Mouse (Mus musculus) forebrain, embryonic 13.5 days (tissue): ENCODE measurements at regions not wholly inside any gene's neighbourhood (a gene's known extent, or its start where the extent isn't known, plus 50 kb on each side); places are given as distances from the start of the nearest gene placed in this dataset.
"Not testable (repeated sequence)": the region's sequence is repeated elsewhere in the genome, so short reads cannot be mapped to it uniquely, and the experiment has no call there.

ENCODE experiments used
- ATAC-seq: fragments of 200-750 bp; cut with Nextera tagmentation; 2 replicates; pipeline ENCODE4 v1.8.0; 2017
- H3K27ac ChIP-seq: fragments of 300-500 bp; sonication (generic); 2 replicates; pipeline ENCODE4 v1.5.1; 2015; ENCODE audit warnings: inconsistent platforms, mild to moderate bottlenecking, moderate library complexity
- H3K27me3 ChIP-seq: fragments of 300-500 bp; sonication (generic); 2 replicates; pipeline ENCODE4 v1.6.1; 2015; ENCODE audit warnings: mild to moderate bottlenecking, inconsistent platforms
- H3K36me3 ChIP-seq: fragments of 300-500 bp; sonication (generic); 2 replicates; pipeline ENCODE4 v1.6.1; 2015; ENCODE audit warnings: mild to moderate bottlenecking, inconsistent platforms; ENCODE audit not compliant: poor library complexity, severe bottlenecking
- H3K4me1 ChIP-seq: fragments of 300-500 bp; sonication (generic); 2 replicates; pipeline ENCODE4 v1.6.1; 2015; ENCODE audit warnings: inconsistent platforms
- H3K4me2 ChIP-seq: fragments of 300-500 bp; sonication (generic); 2 replicates; pipeline ENCODE4 v1.6.1; 2015; ENCODE audit warnings: inconsistent platforms, mild to moderate bottlenecking, moderate library complexity
- H3K4me3 ChIP-seq: fragments of 300-500 bp; sonication (generic); 2 replicates; pipeline ENCODE4 v1.5.1; 2015; ENCODE audit warnings: mild to moderate bottlenecking, inconsistent platforms
- H3K9ac ChIP-seq: fragments of 300-500 bp; sonication (generic); 2 replicates; pipeline ENCODE4 v1.6.1; 2015; ENCODE audit warnings: mild to moderate bottlenecking, inconsistent platforms
- H3K9me3 ChIP-seq: fragments of 300-500 bp; sonication (generic); replicated peaks from 2 replicates; pipeline ENCODE4 v1.6.1; 2016; ENCODE audit warnings: inconsistent platforms
- WGBS: fragments of 180-500 bp; shearing (Covaris S2); methylation state at CpG from one replicate; pipeline ENCODE4 v1.1.7; 2015; 5-methylcytosine and 5-hydroxymethylcytosine counted together

DNA sequence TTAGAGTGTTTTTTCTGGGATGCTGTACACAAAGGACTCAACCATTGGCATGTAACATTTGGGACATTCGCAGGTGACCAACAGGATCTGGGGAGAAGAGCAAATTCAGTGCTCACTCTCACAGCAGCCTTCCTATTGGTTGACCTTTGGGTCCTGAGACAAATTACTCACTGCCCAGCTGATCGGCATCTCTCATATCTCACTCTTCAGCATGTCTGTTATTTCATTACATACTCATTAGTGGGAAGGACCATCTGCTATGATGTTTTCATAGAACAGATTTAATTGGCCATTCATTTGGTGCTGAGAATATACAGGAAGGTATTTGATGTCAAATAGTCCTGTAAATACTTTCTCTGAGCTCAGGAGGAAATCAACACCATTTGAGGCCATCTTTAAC is 170.5 kb upstream of the Pmfbp1 start:
- Histone ChIP-seq H3K4me2 (no peak overlapping the region), H3K4me3 (no peak overlapping the region), H3K9ac (no peak overlapping the region), H3K36me3 (no peaks in the 10 kb centered on the region), H3K4me1 (0 out of 2 replicates have a peak, but pooled peaks cover 3% of the 10 kb centered on the region), H3K27me3 (no peaks in the 10 kb centered on the region), H3K9me3 (no peaks in the 10 kb centered on the region), H3K27ac (no peak overlapping the region)
- ATAC-seq, result no peak
- WGBS, result 62% methylated on average over 2 of the region's 2 CpGs

- Histone ChIP-seq H3K4me2 (no peak overlapping the region), H3K9me3 (no peaks in the 10 kb centered on the region), H3K27me3 (no peaks in the 10 kb centered on the region), H3K4me3 (no peak overlapping the region), H3K4me1 (0 out of 2 replicates have a peak, but pooled peaks cover 3% of the 10 kb centered on the region), H3K9ac (no peak overlapping the region), H3K36me3 (no peaks in the 10 kb centered on the region), H3K27ac (no peak overlapping the region)
- no peak for ATAC-seq
- 79% methylated on average over 9 of the region's 9 CpGs for WGBS
Observed at GRCm38 (mm10) chr8:109324241-109324640, 169.6 kb upstream of the Pmfbp1 start.

- Histone ChIP-seq H3K27ac (0 out of 2 replicates have a peak overlapping the region, but pooled peaks have one; percentile 42), H3K4me3 (no peak overlapping the region), H3K9ac (no peak overlapping the region), H3K36me3 (no peaks in the 10 kb centered on the region), H3K4me1 (peaks cover 29% of the 10 kb centered on the region), H3K27me3 (no peaks in the 10 kb centered on the region), H3K9me3 (no peaks in the 10 kb centered on the region), H3K4me2 (no peak overlapping the region)
- 0 out of 2 replicates have a peak, but pooled peaks have one; percentile 27 for ATAC-seq
- 26% methylated on average over 7 of the region's 7 CpGs for WGBS
Observed at GRCm38 (mm10) chr8:109336203-109336602, 157.6 kb upstream of the Pmfbp1 start.

GRCm38 (mm10) chr8:109338220-109338835 is 155.5 kb upstream of the Pmfbp1 start:
- H3K9me3 ChIP-seq, result no peaks in the 10 kb centered on the region
- H3K27ac ChIP-seq, result no peak overlapping the region; the same call in 1 of the 2 replicates
- no peak for ATAC-seq
- H3K9ac ChIP-seq, result peak overlapping the region; percentile 37
- no peaks in the 10 kb centered on the region for H3K36me3 ChIP-seq
- H3K27me3 ChIP-seq, result no peaks in the 10 kb centered on the region
- peak overlapping the region; percentile 54 for H3K4me2 ChIP-seq
- peaks cover 29% of the 10 kb centered on the region for H3K4me1 ChIP-seq
- WGBS, result 25% methylated on average over 14 of the region's 14 CpGs
- peak overlapping the region; percentile 17 for H3K4me3 ChIP-seq

DNA sequence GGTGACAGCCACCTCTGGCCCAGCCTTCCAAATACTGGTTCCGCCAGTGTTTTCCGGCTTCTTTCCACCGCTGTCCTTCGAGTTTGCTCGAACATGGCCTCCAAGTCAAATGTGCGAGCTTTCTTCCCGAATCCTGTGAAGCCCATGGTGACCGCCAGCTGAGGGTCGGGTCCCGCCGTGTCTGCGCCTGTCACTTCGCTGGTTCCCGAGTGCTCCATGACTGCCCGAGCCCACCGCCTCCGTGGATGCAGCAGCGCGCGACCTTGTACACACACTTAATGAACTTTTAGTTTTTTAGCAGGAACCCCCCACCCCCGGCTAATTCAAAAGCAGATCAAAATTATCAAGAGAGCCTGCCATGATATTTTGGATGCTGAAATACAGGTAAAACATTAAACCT is 153.2 kb upstream of the Pmfbp1 start:
- not testable (repeated sequence) for H3K27ac ChIP-seq, ATAC-seq, H3K4me3 ChIP-seq, H3K9me3 ChIP-seq, H3K27me3 ChIP-seq, H3K36me3 ChIP-seq, H3K4me2 ChIP-seq, H3K9ac ChIP-seq
- WGBS, result 94% methylated on average over 21 of the region's 21 CpGs
- H3K4me1 ChIP-seq, result peaks cover 29% of the 10 kb centered on the region

- Histone ChIP-seq H3K9ac (no peak overlapping the region), H3K9me3 (no peaks in the 10 kb centered on the region), H3K4me1 (peaks cover 44% of the 10 kb centered on the region), H3K4me2 (no peak overlapping the region), H3K4me3 (no peak overlapping the region), H3K27ac (no peak overlapping the region), H3K27me3 (no peaks in the 10 kb centered on the region), H3K36me3 (no peaks in the 10 kb centered on the region)
- 94% methylated on average over 9 of the region's 9 CpGs for WGBS
- ATAC-seq, result no peak
Observed at GRCm38 (mm10) chr8:109355168-109355567, 138.7 kb upstream of the Pmfbp1 start.

GRCm38 (mm10) chr8:109359396-109360051 is 134.3 kb upstream of the Pmfbp1 start:
- H3K27me3 ChIP-seq, result no peaks in the 10 kb centered on the region
- peak overlapping the region; percentile 46; the same call in 1 of the 2 replicates for H3K9ac ChIP-seq
- H3K27ac ChIP-seq, result peak overlapping the region; percentile 92
- no peaks in the 10 kb centered on the region for H3K36me3 ChIP-seq
- WGBS, result 8% methylated on average over 16 of the region's 16 CpGs
- H3K9me3 ChIP-seq, result no peaks in the 10 kb centered on the region
- H3K4me1 ChIP-seq, result peaks cover 38% of the 10 kb centered on the region
- peak overlapping the region; percentile 18 for H3K4me3 ChIP-seq
- peak overlapping the region; percentile 65 for H3K4me2 ChIP-seq
- ATAC-seq, result peak; percentile 69

DNA sequence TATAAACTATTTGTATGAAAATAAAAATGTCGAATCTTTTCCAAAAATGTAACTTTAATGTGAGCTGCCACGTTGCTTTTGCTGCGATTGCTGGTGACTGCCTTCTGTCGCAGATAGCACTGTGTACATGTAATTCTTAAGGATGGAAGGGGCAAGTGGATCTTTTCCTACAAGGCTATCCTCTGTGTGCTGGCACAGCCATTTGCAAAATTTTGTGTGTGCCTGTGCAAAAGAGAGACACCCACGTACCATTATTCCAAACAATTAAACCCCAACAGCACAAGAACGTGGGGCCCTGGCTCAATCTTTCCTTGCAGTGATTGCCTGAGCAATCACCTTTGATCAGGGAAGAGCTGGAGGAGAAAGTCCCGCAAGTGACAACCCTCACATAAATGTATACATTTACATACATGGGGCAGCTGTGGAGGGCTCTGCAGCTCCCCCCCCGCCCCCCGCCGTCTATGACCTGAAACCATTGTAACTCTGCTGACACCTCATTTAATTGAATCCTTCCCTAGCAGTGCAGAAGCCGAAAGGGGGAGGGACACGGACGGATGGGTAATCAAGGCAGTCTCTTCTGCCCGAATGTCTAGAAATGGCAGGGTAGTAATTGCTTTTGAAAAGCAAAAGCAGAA is 133.6 kb upstream of the Pmfbp1 start:
- 8% methylated on average over 14 of the region's 14 CpGs for WGBS
- Histone ChIP-seq H3K27ac (peak overlapping the region; percentile 92), H3K4me3 (peak overlapping the region; percentile 31)

DNA sequence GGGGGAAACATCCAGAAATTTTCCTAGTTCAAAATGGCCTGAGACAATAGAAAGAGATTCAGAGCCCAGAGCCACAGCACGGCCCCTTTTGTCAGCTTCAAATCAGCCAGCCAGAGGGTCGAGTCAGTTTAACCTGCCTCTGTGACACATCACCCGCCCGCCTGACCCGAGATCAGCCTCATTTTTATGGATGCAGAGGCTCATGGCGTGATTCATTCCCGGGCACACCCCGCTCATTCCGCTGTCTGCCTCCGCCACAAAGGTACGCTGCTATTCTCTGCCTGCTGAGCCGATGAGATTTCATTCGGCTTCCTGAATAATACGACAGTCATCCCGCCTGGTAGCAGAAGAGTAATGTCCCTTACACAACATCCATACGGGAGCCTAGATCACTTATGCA is 132.9 kb upstream of the Pmfbp1 start:
- Histone ChIP-seq H3K4me3 (peak overlapping the region; percentile 31), H3K27ac (peak overlapping the region; percentile 92), H3K9ac (peak overlapping the region; percentile 59), H3K4me1 (peaks cover 38% of the 10 kb centered on the region), H3K4me2 (peak overlapping the region; percentile 65), H3K36me3 (no peaks in the 10 kb centered on the region), H3K27me3 (no peaks in the 10 kb centered on the region), H3K9me3 (no peaks in the 10 kb centered on the region)
- whole genome bisulfite sequencing, result 2% methylated on average over 16 of the region's 16 CpGs
- peak; percentile 62; the same call in 1 of the 2 replicates for ATAC-seq

More for the DNA sequence above, 133.6 kb upstream of the Pmfbp1 start:
- H3K4me2 ChIP-seq, result peak overlapping the region; percentile 65
- ATAC-seq, result peak; percentile 48; the same call in 1 of the 2 replicates
- H3K27me3 ChIP-seq, result no peaks in the 10 kb centered on the region
- H3K9ac ChIP-seq, result peak overlapping the region; percentile 46; the same call in 1 of the 2 replicates
- H3K9me3 ChIP-seq, result no peaks in the 10 kb centered on the region
- H3K36me3 ChIP-seq, result no peaks in the 10 kb centered on the region
- H3K4me1 ChIP-seq, result peaks cover 38% of the 10 kb centered on the region

GRCm38 (mm10) chr8:109361575-109362361 is 132.1 kb upstream of the Pmfbp1 start:
- H3K4me3 ChIP-seq, result no peak overlapping the region
- H3K27ac ChIP-seq, result peak overlapping the region; percentile 92
- H3K4me1 ChIP-seq, result peaks cover 38% of the 10 kb centered on the region
- no peaks in the 10 kb centered on the region for H3K9me3 ChIP-seq
- no peak overlapping the region for H3K9ac ChIP-seq
- no peaks in the 10 kb centered on the region for H3K27me3 ChIP-seq
- H3K4me2 ChIP-seq, result no peak overlapping the region
- ATAC-seq, result no peak
- H3K36me3 ChIP-seq, result no peaks in the 10 kb centered on the region
- 88% methylated on average over 7 of the region's 7 CpGs for WGBS

- no peak overlapping the region for H3K9ac ChIP-seq
- H3K4me1 ChIP-seq, result peaks cover 36% of the 10 kb centered on the region
- no peaks in the 10 kb centered on the region for H3K36me3 ChIP-seq
- H3K4me2 ChIP-seq, result no peak overlapping the region
- H3K4me3 ChIP-seq, result no peak overlapping the region
- H3K27me3 ChIP-seq, result no peaks in the 10 kb centered on the region
- no peak for ATAC-seq
- H3K9me3 ChIP-seq, result no peaks in the 10 kb centered on the region
- no peak overlapping the region for H3K27ac ChIP-seq
- 95% methylated on average over 15 of the region's 15 CpGs for WGBS
Observed at GRCm38 (mm10) chr8:109363185-109363845, 130.5 kb upstream of the Pmfbp1 start.
